Mouse (Mus musculus) myocyte (in vitro differentiated cells): Measurements from ENCODE around the gene Dcdc2a.

Experiments used
- E2F4 ChIP-seq: IDR thresholded peaks from one replicate; pipeline ENCODE4 v1.6.1; 2011; ENCODE audit warnings: mild to moderate bottlenecking, control low read depth, moderate library complexity; ENCODE audit not compliant: insufficient read depth
- MYOG ChIP-seq, 3 experiments: IDR thresholded peaks; one replicate each; pipeline ENCODE4 v1.6.1; 2011; ENCODE audit warnings: control low read depth in 2 of 3, low read depth in 2 of 3, mild to moderate bottlenecking in 2 of 3; ENCODE audit not compliant: insufficient read length in 2 of 3, control insufficient read depth in 1 of 3, insufficient read depth in 1 of 3
- POLR2A ChIP-seq: IDR thresholded peaks from one replicate; pipeline ENCODE4 v1.6.1; 2011; ENCODE audit warnings: low read depth, mild to moderate bottlenecking, control low read depth, moderate library complexity; ENCODE audit not compliant: insufficient read length

GRCm38 (mm10) chr13:25178236-25179001 lies 122.6 kb downstream of the Dcdc2a start:
- no peak for TF ChIP-seq POLR2A
- no peak for TF ChIP-seq MYOG (IDR thresholded peaks at IDR 0.05; ENCODE audit: control insufficient read depth in 1 of 3, insufficient read depth in 1 of 3, insufficient read length in 2 of 3, low read depth in 2 of 3)
- no peak for TF ChIP-seq E2F4
